Mouse (Mus musculus): ENCODE measurements around the gene Stmnd1.
"Not testable (repeated sequence)": the region's sequence is repeated elsewhere in the genome, so short reads cannot be mapped to it uniquely, and the experiment has no call there.

The Stmnd1 gene

GRCm38 (mm10) chr13:46273453-46274110 is at the start of gene Stmnd1:
Gene Stmnd1 (plus strand): TSS chr13:46273721.
- no peak for DNase-seq (ENCODE audit: low read depth, low spot score)

- DNase-seq (ENCODE audit: low read depth, low spot score), result no peak
These were observed 46.6 kb upstream of the Stmnd1 start for GRCm38 (mm10) chr13:46226956-46227355.

DNA sequence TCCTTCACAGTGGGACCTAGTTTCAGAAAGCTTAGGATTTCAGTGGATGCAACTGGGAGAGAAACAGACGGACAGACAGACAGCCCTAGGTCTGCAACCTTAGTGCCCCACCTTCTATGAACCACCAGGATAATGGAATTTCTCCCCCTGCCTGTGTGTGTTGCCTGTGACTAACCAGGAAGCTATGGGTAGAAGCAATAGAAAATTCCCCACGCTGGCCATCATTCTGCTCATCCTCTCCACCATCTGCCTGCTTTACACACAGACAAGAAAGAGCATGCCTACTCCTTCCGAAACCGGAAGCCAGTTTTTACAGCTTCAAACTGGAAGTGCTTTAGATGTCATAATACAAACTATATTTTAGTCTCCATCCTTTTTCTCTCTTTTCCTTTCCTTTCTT is 46.0 kb upstream of the Stmnd1 start:
- DNase-seq (ENCODE audit: low read depth, low spot score), result peak; percentile 55

DNA sequence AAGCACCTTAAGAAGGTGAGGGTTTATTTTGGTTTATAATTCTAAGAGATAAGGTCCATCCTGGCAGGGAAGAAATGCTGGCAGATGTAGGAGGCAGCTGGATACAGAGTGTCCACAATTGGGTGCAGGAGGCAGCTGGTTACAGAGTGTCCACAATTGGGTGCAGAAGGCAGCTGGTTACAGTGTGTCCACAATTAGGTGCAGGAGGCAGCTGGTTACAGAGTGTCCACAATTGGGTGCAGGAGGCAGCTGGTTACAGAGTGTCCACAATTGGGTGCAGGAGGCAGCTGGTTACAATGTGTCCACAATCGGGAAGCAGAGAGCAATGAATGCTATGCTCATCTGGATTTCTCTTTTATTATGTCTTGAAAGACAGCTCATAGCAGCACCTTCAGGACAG is 44.8 kb upstream of the Stmnd1 start:
- DNase-seq (ENCODE audit: low read depth, low spot score), result not testable (repeated sequence)

GRCm38 (mm10) chr13:46231514-46232085 is 41.9 kb upstream of the Stmnd1 start:
- DNase-seq (ENCODE audit: low read depth, low spot score), result no peak

- no peak for DNase-seq (ENCODE audit: low read depth, low spot score)
These were observed 35.7 kb upstream of the Stmnd1 start for GRCm38 (mm10) chr13:46237723-46238349.

DNA sequence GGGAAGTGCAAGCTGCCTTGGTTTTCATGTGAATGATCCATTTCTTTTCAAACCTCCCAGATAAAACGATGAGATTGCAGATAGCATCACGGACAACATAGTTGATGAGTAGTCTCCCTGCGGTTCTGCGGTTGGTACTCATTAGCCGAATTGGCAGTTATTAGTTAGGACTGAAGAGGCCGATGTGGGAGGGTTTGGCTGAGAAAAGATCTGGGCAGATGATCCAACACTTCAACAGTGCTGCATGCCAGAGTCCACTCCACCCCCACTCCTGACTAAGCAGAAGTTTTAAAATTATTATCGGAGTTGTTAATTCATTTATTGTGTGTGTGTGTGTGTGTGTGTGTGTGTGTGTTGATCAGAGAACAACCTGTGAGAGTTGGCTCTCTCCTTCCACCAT is 34.7 kb upstream of the Stmnd1 start:
- DNase-seq (ENCODE audit: low read depth, low spot score), result peak; percentile 32

DNA sequence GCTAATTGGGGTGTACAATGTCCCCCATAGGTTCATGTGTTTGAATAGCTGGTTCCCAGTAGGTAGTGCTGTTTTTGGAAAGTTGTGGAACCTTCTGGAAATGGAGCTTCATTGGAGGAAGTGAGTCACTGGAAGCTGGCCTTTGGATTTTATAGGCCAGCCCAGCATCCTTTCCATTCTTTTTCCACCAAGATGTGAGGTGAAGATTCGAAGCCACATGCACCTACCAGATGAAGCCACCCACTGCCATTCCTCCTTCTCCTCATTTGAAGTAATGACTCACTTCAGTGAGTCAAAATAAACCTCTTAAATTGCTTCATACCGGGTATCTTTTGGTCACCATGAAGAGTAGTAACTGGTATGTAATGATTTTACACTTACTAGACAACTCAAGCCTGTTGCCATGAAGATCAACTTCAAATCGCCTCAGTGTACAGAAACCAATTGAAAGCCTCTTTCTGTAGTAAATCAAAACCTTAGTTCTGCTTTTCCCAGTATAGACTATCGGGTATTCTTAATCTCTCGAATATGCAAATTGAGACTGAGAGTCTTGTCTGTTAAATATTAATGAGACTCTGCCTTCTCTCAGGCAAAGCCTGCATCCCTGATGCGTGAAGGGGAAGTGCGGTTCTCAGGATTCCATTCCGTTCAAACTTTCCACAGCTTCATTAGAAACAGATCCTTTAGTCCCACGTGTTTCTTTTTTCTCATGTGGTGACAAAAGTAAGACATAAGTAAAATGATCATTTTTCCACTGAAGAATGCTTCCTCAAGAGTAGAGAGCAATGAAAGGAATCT is 31.9 kb upstream of the Stmnd1 start:
- no peak for DNase-seq (ENCODE audit: low read depth, low spot score)

- peak; percentile 84 for DNase-seq (ENCODE audit: low read depth, low spot score)
These were observed 19.8 kb upstream of the Stmnd1 start for GRCm38 (mm10) chr13:46253753-46254152.

- DNase-seq (ENCODE audit: low read depth, low spot score), result peak; percentile 43
These were observed 19.4 kb upstream of the Stmnd1 start for GRCm38 (mm10) chr13:46254171-46254570.

DNA sequence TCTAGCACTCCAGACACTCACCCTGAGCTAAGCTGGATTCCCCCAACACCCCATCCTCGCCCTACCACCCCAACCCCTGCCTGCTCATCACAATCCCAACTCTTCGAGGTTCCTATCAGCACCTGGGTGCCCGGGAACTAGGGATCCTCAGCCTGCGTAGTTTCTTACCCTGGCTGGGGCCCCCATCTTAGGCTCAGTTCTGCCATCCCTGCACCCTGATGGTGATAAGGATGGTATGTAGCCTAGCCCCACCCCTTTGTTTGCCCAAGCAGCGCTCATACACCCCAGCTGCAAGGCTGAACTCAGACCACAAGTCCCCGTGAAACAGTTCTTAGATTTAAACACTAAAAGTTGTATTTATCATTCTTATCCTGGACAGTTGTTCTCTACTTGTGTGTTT is 17.9 kb upstream of the Stmnd1 start:
- no peak for DNase-seq (ENCODE audit: low read depth, low spot score)

GRCm38 (mm10) chr13:46257847-46258246 is 15.7 kb upstream of the Stmnd1 start:
- peak; percentile 65 for DNase-seq (ENCODE audit: low read depth, low spot score)

DNA sequence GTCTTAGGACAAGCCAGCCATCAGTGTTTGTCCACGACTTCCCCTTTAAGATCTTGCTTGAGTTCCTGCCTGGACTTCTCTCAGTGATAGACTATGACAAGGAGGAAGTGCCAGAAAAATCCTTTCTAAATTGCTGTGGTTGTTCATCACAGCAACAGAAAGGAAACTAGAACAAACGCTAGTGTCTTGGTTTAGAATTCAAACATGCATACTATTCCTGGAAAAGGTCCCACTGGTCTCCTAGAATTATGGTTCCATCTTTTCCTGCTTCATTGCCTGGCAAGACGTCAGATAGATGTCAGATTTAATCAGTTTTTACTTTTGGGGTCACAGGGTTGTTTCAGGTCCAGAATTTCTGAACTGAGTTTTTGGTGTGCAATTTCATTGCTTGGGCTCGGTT is 14.0 kb upstream of the Stmnd1 start:
- no peak for DNase-seq (ENCODE audit: low read depth, low spot score)

DNA sequence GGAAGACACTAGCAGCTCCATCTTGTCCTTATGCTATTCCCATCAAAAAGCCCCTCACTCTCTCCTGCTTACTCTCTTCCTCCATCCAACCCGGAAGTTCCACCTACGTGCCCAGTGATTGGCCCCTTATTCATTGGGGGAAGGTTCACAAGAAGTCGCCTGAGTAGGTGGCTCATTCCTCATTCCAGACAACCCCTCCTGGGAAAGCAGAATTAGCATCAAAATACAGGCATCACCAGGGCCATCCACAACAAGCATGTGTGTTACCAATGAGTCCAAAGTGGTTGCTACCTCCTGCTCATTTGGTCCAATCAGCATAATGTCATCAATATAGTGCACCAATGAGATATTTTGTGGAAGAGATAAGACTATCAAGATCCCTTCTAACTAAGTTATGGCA is 12.3 kb upstream of the Stmnd1 start:
- no peak for DNase-seq (ENCODE audit: low read depth, low spot score)

- DNase-seq (ENCODE audit: low read depth, low spot score), result no peak
These were observed 5.7 kb upstream of the Stmnd1 start for GRCm38 (mm10) chr13:46267783-46268182.

DNA sequence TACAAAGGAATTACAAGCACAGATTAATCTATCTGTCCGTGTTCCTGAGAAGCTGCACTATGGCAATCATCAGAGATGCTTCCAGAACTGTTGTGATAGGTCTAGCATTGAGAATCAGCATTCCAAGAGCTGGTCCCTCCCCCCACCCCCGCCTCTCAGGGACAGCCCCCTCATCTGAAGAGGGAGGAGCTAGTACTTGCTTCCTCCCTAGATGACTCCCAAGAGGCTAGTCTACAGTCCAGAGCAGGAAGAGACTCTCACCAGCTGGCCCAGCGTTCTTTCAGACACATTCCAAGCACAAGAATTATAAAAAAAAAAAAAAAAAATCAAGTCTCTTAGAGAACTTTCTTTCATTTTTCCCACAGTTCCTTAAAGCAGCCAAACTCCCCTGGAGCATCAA is 5.2 kb upstream of the Stmnd1 start:
- peak; percentile 28 for DNase-seq (ENCODE audit: low read depth, low spot score)

GRCm38 (mm10) chr13:46268815-46269445 is 4.6 kb upstream of the Stmnd1 start:
- DNase-seq (ENCODE audit: low read depth, low spot score), result peak; percentile 50

DNA sequence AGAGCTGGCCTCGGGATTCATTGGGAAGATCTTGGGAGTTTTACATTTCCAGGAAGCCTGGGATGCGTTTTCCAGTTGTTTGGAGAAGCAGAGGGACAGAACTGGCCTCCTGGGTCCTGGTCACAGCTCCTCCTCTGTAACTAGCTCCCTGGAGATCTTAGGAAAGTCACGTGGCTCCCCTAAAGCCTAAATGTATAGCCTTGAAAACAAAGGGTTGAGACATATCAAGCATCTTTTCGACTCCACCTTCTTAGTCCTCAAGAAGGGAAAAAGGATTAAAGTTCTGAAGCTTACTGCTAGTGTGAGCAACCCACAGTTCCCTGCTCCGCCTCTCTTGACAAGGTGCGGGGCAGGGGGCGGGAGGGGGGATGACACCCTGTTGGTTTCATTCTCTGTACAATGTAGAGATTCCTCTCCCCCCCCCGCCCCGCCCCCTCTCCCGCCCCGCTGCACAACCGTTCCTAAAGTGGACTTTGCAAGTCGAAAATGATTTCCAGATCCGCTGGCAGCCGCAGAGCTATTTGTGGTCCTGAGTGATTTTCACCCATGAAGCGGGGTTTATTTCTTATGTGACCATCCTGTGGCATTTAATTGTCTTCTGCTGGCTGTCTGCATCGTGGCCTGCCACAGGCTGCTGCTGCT is 589 bp upstream of the Stmnd1 start:
- DNase-seq (ENCODE audit: low read depth, low spot score), result no peak

DNA sequence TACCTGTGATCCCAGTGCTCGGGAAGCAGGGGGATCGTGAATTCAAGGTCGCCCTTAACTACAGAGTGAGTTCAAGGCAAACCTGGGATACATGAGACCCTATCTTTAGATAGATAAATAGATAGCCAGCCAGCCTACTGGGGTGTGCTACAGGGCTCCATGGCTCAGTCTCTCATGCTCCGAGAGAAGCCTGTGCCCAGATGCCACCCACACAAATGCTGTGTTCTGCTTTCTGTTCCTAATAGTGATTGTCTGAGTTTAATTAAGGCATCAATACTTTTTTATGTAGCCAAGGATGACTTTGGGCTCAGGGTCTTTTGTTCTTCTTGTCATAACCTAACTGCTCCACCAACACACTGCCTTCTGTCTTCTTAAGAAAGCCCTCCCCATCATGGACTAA is 2.2 kb downstream of the Stmnd1 start:
- DNase-seq (ENCODE audit: low read depth, low spot score), result no peak

GRCm38 (mm10) chr13:46282543-46282942 is 9.0 kb downstream of the Stmnd1 start:
- no peak for DNase-seq (ENCODE audit: low read depth, low spot score)

GRCm38 (mm10) chr13:46287801-46288200 is 14.3 kb downstream of the Stmnd1 start:
- DNase-seq (ENCODE audit: low read depth, low spot score), result no peak

Data from telencephalon, adult 2 months (tissue).